Mouse (Mus musculus): ENCODE data around the gene Slc22a6.

- TF ChIP-seq CTCF (conservative IDR thresholded peaks at IDR 0.05 in 1 of 2, IDR thresholded peaks at IDR 0.05 in 1 of 2; ENCODE audit: low read depth in 2 of 2, low read length in 2 of 2) = no peak
- no peak for TF ChIP-seq POLR2A (IDR thresholded peaks at IDR 0.05; ENCODE audit: low read depth, low read length)
- TF ChIP-seq HCFC1 (IDR thresholded peaks at IDR 0.05; ENCODE audit: low read depth, low read length) = no peak
- no peak for TF ChIP-seq MAFK (IDR thresholded peaks at IDR 0.05; ENCODE audit: insufficient replicate concordance, low read length)
- TF ChIP-seq EP300 (IDR thresholded peaks at IDR 0.05; ENCODE audit: low read length) = no peak
- TF ChIP-seq JUND (conservative IDR thresholded peaks at IDR 0.05; ENCODE audit: low read depth, low read length) = no peak
- no peak for TF ChIP-seq TCF12 (IDR thresholded peaks at IDR 0.05; ENCODE audit: low read depth, low read length)
- no peak for TF ChIP-seq POLR2AphosphoS2 (IDR thresholded peaks at IDR 0.05; ENCODE audit: low read depth, low read length)
- no peak for TF ChIP-seq PAX5 (IDR thresholded peaks at IDR 0.05; ENCODE audit: low read length)
- TF ChIP-seq USF1 (IDR thresholded peaks at IDR 0.05; ENCODE audit: low read depth, low read length) = no peak
- no peak for TF ChIP-seq MXI1 (IDR thresholded peaks at IDR 0.05; ENCODE audit: low read depth, low read length)
Observed at GRCm38 (mm10) chr19:8599229-8599628, 18.6 kb upstream of the Slc22a6 start.
